Mouse (Mus musculus) skeletal muscle tissue, adult 2 months (tissue): ENCODE measurements around the gene Dhrs7c.
A peak's percentile ranks its signal among the peaks of the same experiment; 100 is the strongest.

ENCODE experiments used
- DNase-seq: peaks from one replicate; pipeline ENCODE4 v3.0.0-alpha.2; 2012; ENCODE audit warnings: low read depth, low spot score

Dhrs7c gene

DNA sequence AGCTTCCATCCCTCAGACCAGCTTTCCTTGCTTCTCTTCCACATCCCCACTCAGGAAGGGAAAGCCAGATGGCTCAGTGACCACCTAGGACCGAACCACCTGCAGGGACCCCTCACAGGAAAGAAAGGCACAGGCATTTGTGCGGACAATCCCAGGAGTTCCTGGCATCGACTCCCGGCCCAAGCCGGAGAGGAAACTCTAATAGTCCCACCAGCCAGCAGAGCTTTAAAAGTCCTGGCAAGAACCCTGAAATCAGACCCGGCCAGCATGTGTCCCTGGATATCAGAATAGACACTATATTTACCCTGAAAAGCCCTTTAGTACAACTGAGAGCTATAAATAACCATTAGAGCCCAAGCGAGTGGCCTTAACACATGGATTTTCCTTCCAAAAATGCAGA, at the start of gene Dhrs7c:
Gene Dhrs7c (plus strand): TSS at position 257 of the 400 bp plus-strand sequence.
- DNase-seq: peak; percentile 80

DNA sequence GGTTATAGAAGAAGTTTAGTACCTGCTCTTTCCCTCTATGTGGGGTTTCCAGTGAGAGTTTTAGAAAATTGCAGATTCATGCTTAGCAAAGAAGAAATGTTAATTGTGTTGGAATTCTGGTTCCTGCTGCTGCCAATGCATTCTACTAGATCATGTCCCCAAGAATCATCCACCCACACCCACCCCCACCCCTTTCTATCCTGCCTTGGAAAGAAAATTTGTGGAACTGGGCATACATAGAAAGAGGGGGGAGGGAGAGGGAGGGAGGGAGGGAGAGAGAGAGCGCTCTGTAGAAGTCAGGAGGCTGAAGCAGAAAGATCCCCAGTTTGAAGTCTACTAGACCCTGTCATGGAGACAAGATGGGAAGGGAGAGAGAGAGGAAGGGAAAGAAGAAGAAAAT, 41.7 kb upstream of the Dhrs7c start:
- DNase-seq: no peak

DNA sequence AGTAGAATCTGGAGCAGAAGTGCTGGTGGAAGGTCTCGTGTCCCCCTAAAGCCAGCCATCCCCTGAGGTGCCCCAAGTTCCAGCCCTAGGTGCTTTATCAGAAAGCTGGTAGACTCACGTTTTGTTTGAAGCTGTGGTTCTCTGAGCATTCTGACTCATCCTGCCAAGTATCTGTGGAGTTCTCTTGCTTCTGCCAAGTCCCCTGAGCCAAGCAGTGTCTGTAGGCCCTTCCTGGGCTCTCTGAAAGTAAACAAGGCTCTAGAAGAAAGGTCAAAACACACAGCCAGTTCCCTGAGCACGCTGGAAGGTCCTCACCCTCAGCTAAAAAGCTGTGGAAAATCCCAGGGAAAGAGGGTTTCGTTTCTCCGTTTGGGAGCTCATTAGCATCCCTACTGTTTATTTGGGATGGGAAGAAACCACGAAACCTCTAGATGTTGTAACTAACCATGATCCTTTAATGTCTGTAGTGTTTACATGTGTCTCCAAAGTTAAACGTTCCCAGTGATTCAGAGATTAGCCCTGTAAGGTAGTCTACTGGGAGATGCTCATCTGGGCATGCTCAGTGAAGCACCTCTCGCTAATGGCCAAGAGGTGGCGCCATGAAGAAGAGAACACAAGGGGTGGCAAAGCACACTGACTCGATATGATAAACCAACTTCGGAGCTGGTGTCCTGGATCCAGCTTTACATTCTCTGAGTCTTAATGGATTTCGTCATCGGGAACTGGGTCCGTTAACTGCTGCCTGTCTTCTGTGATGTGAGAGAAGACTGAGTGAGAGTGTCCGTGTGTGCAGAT, 40.4 kb upstream of the Dhrs7c start:
- DNase-seq: peak; percentile 26

DNA sequence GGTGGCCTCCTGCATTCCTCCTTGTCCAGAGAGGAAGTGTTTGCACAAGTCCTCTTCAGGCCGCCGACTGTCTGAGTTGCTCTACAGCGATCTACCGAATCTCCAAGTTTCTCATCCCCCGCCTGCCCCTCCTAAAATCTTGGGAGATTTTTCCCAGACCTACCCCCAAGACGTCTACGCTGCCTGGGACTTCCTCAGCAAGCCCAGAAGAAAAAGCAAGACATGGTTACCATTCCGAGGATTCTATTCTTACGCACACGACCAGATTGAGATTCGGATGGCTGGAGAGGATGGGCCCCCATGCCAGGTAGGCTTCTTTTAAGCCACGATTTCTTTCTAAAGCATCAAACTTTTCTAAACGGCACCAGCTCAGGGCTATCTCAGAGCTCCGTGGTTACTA, 26.9 kb upstream of the Dhrs7c start, which contains the start of gene Glp2r:
Gene Glp2r (minus strand): TSS at position 101 of the 400 bp plus-strand sequence.
- DNase-seq: no peak

- no peak for DNase-seq
These were observed 26.3 kb upstream of the Dhrs7c start for GRCm38 (mm10) chr11:67771691-67772090.

- DNase-seq: peak; percentile 32
These were observed 25.4 kb upstream of the Dhrs7c start for GRCm38 (mm10) chr11:67772577-67772976.

GRCm38 (mm10) chr11:67774379-67774778, 23.6 kb upstream of the Dhrs7c start, which contains the start of gene Gsg1l2:
Gene Gsg1l2 (plus strand): TSS chr11:67774608.
- no peak for DNase-seq

DNA sequence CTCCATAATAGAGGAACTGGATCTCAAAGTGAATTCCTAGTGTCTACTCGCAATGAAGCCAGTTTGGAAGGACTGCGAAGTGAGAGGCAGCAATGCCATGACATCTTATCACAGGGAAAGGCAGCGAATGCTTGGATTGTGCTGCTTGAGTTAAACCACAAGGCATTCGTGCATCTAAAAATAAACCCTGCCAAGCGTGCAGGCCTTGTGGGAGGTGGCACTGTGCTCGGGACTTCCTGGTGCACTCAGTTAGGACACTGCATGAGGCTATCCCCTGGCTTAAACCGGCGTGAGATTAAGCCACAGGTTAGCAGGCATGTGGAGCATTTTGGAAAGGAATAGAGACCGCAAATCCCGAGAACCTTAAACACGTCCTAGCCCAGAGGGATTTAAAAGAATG, 7.8 kb upstream of the Dhrs7c start:
- DNase-seq: peak; percentile 35

GRCm38 (mm10) chr11:67800130-67800723, 2.2 kb downstream of the Dhrs7c start:
- no peak for DNase-seq

DNA sequence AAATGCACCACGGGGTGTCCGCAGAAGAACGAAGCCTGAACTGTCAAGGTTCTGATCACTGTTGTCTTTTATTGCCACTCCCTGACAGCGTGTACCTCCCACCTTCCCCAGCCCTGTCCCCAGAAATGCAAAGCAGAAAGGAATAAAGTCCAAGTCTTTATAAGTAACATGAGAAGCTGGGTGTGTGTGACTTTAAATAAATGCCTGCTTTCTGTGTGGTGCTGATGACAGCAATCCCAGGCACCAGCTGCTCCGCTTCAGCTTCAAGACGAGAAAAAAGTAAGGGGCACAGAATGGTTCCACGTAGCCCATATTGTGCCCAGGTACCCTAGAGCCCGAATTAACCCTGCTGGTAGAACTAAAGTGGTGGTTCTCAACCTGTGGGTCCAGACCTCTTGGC, 3.2 kb downstream of the Dhrs7c start:
- no peak for DNase-seq

DNA sequence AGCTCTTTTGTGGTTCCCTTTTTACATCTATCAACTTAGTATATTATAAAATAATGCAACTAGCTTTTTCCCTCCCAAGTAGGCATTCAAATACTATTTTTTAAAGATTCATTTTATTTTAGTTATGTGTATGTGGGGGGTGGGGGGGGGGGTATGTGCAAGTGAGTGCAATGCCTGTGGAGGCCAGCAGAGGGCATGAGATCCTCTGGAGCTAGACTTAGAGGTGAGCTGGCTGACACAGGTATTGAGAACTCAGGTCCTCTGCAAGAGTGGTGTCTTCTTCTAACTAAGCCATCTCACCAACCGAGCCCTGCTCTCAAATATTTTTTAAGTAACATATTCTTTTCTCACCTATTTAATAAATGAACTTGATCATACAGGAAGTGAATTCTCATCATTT, 7.6 kb downstream of the Dhrs7c start:
- DNase-seq: no peak

DNA sequence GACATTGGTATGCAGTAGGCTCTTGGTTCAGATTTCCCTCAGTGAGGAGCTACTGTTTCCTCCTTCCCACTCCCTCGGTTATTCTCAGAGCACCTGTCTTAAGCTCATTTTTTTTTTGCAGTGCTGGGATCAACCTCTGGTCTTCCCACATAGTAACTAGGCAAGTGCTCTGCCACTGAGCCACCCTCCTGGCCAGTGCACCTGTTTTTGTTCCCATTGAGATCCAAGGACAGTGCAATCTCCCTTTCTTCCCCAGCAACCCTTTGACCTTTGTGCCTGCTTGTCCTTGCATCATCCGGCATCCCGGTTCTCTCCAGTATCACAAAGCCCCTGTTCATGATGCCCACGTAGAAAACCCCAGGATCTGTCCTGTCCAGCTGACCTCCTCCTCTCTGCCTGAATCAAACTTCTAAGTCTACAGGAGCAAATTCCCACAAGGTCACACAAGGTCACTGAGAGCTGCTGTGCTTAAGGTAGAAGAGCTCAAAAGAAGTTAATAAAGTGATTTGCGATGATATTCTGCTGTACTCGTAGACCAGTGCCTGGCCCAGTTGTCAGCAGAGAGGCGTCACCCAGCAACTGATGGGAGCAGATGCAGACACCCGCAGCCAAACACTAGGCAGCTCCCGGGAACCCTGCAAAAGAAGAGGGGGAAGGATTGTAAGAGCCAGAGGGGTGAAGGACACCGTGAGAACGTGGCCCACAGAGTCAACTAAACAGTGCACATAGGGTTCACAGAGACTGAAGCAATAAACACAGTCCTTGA, 9.0 kb downstream of the Dhrs7c start:
- DNase-seq: no peak

GRCm38 (mm10) chr11:67808051-67808450, 10.1 kb downstream of the Dhrs7c start:
- no peak for DNase-seq

DNA sequence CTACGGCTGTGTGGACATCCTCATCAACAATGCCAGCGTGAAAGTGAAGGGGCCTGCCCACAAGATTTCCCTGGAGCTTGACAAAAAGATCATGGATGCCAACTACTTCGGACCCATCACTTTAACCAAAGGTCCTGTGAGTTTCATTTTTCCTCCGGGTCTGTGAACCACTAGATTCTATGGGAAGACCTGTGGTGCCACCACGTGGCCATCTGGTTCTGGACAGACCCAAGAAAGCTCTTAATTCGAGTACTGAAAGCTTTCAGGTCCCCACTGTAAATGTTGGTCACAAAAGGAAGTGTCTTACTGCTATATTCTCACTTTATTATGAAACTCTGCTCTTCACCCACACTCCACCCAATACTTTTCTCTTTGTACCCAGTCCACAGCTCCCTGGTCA, 13.5 kb downstream of the Dhrs7c start:
- DNase-seq: no peak

GRCm38 (mm10) chr11:67819604-67820003, 21.6 kb downstream of the Dhrs7c start:
- DNase-seq: no peak

DNA sequence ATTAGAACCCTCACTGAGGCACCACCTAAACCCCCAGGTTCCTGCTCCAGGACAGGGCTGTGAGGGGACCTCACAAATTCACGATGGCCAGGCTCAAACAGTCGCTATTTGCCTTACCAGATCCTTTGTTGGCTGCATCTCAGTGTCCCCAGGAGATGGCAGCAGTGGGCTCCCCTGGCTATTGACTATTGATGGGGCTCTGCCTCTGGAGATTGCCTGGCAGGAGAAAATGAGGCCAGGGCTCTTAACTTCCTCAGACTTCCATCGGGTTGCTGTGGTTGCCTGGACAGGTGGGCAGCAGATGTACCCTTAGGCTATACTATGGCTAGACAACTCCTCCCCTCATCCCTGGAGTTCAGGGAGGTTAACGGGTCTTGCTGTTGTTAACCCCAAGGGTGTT, 22.2 kb downstream of the Dhrs7c start:
- no peak for DNase-seq

DNA sequence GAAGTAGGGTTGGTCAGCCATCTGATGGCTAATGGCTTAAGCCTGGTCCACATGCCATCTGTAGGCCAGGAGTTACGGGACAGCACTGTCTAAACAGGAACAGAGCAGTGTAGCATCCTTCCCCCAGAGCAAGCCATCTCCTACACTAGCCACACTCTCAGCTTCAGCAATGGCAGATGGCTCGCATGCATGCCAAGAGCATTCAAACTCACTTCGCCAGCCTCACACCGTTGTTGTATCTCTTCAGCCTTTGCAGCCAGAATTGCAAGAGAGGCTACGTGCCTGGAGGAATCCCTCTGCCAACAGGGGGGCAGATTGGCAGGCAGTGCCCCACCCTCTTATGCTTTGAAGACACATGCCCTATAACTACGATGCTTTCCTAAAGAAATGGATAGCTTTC, 23.6 kb downstream of the Dhrs7c start:
- no peak for DNase-seq

- no peak for DNase-seq
These were observed 30.5 kb downstream of the Dhrs7c start for GRCm38 (mm10) chr11:67828360-67829059.

DNA sequence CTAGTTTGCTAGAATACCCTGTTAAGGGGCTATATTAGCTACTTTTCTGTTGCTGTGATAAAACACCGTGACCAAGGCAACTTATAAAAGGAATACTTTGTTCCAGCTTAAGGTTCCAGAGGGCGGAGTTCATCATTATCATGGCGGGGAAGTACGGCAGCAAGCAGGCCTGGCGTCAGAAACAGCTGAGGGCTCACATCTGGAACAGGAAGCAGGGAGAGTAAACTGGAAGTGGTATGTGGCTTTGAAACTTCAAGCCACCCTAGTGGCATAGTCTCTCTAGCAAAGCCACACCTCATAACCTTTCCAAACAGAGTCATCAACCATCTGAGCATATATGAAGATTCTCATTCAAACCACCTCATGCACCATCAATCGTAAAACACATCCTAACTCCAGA, 31.5 kb downstream of the Dhrs7c start:
- no peak for DNase-seq

DNA sequence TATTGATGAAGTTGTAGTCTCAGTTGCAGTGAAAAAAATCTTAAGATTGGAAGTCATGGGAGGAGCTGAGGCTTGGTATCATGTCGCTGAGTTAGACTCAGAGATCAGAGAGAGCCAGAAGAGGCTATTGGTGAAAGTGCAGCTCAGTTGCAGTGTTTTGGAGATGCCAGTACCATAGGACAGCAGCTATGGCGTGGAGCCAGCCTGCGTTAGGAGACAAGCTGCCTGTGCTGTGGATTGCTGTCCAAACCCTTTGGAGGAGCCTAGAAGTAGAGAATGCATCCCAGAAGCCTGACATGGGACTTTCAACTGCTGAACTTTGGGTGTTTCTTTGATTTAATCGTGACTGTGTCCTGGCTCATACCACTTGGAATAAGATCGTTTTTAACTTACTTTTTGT, 33.8 kb downstream of the Dhrs7c start:
- no peak for DNase-seq

- DNase-seq: no peak
These were observed 37.6 kb downstream of the Dhrs7c start for GRCm38 (mm10) chr11:67835408-67836078.
